Comparison of ENCODE assay signal across 8 mouse cellular contexts in genomic region chr12:51741690-51742089, GRCm38 (mm10). TPM values are rescaled to one million over a fixed set of nuclear protein-coding genes. Genes with fewer than 3 reads are reported as not detected.
A peak's percentile ranks its signal among the peaks of the same experiment; 100 is the strongest.
DNase-seq lines count a peak whose midpoint lies in the region.

No protein-coding gene starts in this region.

- DNase-seq in adrenal gland, adult 2 months = peak; percentile 20
- DNase-seq in adrenal gland, postnatal 4 days (ENCODE audit: low spot score in 2 of 2) = no peak
- DNase-seq in left cerebral cortex, postnatal 4 days = peak; percentile 30
- DNase-seq in left cerebral cortex, postnatal 36 days (ENCODE audit: low spot score in 2 of 2) = no peak
- peak; percentile 30 for DNase-seq in adipocyte (ENCODE audit: low spot score)
- DNase-seq in forelimb bud, embryonic 11.5 days (ENCODE audit: low read depth, low spot score) = peak; percentile 29
- peak; percentile 56 for DNase-seq in lung, postnatal 36 days
- DNase-seq in yolk sac, embryonic 10.5 days (ENCODE audit: low spot score) = no peak

- intact Hi-C loops in left cerebral cortex, postnatal 4 days (cut with DNase I) = no loop called here
- intact Hi-C loops in left cerebral cortex, postnatal 36 days (cut with DNase I) = no loop called here

RNA-seq across cellular contexts. Expression of gene Strn3, which starts 50.0 kb away (rescaled TPM):
- total RNA-seq in adrenal gland, adult 2 months (2021) = 10 to 100 TPM; 79.5 to 80.8 TPM
- polyA plus RNA-seq in adrenal gland, adult 2 months (2012; rRNA removed) = 30.8 and 34.0 TPM in 2 replicates
- total RNA-seq in adrenal gland, postnatal 4 days (2021) = 10 to 100 TPM; 81.6 to 84.8 TPM
- total RNA-seq in left cerebral cortex, postnatal 4 days (2021) = 10 to 100 TPM; 88.1 to 92.9 TPM
- total RNA-seq in left cerebral cortex, postnatal 36 days (2021) = 10 to 100 TPM; 78.0 to 94.4 TPM

RNA-seq across cellular contexts. Expression of gene Ap4s1, which starts 50.9 kb away (rescaled TPM):
- 10 to 100 TPM; 18.5 to 27.9 TPM for total RNA-seq in adrenal gland, adult 2 months (2021)
- polyA plus RNA-seq in adrenal gland, adult 2 months (2012; rRNA removed) = 6.6 and 7.1 TPM in 2 replicates
- 10 to 100 TPM; 19.9 to 21.5 TPM for total RNA-seq in adrenal gland, postnatal 4 days (2021)
- total RNA-seq in left cerebral cortex, postnatal 4 days (2021) = 10 to 100 TPM; 31.5 to 31.6 TPM
- 10 to 100 TPM; 56.2 to 56.7 TPM for total RNA-seq in left cerebral cortex, postnatal 36 days (2021)

Comparison
In these comparisons a context has a peak if more than half of its experiments do, and no peak if none do; other contexts are left out.
1. DNase-seq: peak in adrenal gland, adult 2 months (single experiment), left cerebral cortex, postnatal 4 days (single experiment), adipocyte (single experiment), forelimb bud, embryonic 11.5 days (single experiment) and lung, postnatal 36 days (single experiment); none in adrenal gland, postnatal 4 days (0 of 2), left cerebral cortex, postnatal 36 days (0 of 2) and yolk sac, embryonic 10.5 days (single experiment).